Mouse (Mus musculus): ENCODE measurements at regions not wholly inside any gene's neighbourhood (a gene's known extent, or its start where the extent isn't known, plus 50 kb on each side); places are given as distances from the start of the nearest gene placed in this dataset.

GRCm38 (mm10) chr6:4205681-4206080 is 118.9 kb upstream of the Bet1 start:
- TF ChIP-seq CTCF (IDR thresholded peaks at IDR 0.05; ENCODE audit: borderline replicate concordance, insufficient read depth, low read length) (no peak), POLR2A (IDR thresholded peaks at IDR 0.05; ENCODE audit: low read depth, low read length) (no peak)
